Mouse (Mus musculus): ENCODE results near the gene Slc25a21.

- TF ChIP-seq CTCF (IDR thresholded peaks at IDR 0.05; ENCODE audit: low read depth) (no peak), EP300 (optimal IDR thresholded peaks at IDR 0.05) (no peak)
These were observed 497.1 kb downstream of the Slc25a21 start for GRCm38 (mm10) chr12:56699915-56700900.
